Mouse (Mus musculus): ENCODE data around the gene Il11.

Il11 gene

DNA sequence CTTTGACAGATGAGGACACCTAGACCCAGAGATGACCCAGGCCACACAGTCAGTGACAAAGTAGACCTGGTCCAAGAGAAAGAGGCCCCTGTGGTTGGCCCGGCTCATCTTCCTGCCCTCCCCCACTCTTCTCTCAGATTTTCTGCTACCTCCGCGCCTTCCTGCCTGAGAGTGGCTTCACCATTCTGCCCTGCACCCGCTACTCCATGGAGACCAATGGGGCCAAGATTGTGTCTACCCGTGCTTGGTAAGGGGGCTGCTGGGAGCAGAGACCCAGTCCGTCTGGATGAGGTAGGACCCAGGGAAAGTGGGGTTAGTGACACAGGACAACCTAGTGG, 40.2 kb downstream of the Il11 start:
- no peak for DNase-seq (ENCODE audit: low spot score)

DNA sequence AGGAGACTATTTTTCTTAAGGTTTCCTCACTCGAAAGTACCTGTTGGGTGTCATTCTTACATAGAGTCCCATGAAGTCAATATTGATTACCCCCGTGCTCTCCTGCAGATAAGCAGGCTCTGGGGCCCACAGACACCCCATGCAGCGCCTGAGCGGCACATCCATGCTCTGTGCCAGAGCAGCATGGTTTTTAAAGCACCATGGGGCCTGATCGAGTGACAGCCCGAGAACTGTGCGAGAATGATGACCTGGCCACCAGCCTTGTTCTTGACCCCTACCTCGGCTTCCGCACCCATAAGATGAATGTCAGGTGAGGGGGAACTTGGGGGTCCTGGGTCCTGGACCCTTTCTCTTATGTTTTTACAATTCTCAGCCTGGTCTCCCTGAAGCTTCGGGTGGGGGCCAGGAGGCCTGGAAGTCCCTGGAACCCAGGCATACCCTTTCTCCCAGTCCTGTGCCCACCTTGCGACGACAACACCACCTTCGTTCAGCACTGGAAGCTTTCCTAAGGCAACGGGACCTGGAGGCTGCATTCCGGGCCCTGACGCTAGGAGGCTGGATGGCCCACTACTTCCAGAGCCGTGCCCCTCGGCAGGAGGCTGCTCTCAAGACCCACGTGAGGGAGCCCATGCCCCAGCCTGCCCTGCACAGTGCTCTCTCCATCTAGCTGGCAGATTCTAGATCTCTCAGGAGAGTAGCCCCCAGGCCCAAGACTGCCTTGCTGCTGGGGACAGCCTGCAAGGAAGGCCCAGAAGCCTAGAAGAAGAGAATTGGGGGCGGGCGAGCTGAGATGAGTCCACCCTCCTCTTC, 40.8 kb downstream of the Il11 start:
- no peak for DNase-seq (ENCODE audit: low spot score)

DNA sequence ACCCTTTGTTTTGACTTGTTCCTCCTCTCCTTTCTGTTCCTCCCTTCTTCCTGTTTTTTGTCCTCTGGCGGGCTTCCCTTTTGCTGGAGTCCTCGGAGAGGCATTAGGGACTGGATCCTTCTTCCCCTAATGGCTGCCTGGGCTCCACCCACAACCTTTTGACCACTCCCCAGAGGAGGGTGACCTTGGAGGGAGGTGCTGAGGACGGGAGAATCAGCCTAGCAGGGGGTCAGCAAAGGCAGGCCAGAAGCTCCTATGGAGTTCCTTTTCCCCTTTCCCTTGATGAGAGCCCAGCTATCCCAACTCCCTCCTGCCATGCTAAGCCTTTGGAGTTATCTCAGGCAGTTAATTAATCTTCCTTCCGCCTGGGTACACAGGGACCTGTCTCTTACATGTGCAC, 41.5 kb downstream of the Il11 start:
- no peak for DNase-seq (ENCODE audit: low spot score)

DNA sequence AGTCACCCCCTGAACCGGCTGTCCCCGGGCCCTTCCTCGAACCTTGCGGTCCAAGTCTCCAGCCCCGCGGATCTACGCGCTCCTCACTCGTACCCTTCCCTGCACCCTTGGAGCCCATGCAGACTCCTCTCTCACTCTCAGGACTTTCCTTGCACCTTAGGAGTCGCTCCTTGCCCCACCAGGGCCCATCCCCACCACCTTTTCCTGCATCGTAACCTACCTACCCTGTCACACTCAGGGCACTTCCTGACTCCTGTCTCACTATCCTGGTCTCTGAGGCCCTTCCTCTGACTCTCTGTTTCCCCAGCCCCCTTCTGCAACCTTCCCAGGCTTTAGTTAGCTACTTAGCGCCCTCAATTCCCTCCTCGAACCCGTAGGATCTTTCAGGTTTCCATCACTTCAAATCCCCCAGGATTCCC, 42.3 kb downstream of the Il11 start:
- DNase-seq (ENCODE audit: low spot score), result no peak

DNA sequence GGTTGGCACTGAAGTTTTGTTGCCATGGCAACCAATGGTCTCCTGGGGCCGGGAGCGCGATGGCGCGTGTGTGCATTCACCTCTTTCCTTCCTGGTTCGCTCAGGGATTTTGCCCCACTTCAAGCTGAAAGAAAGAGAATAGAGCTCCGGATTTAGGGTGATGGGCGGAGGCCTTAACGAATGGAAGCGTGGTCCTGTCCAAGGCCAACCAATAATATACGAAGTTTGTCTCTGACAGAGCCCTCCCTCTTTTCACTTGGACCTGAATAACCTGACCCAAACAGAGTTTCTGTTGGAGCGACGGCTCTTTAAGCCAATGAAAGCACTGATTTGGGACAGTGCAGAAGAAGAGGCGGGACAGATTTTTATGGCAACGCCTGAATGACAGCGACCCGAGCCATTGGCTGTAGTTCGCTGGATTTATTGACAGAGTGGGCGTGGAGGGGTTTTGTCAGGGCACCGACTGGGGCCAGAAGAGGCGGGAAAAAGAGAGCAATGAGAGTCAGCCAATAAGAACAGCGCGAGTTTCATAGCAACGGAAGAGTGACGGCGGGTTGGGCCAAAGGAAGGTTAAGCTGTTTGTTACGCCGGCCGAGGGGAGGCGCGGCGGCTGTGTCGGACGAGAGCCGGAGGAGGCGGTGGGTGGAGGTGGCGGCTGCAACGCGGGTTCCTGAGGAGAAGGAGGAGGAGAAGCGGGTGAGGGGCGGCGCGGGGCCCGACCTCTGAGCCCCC, 42.9 kb downstream of the Il11 start, which contains the start of gene Kmt5c:
Kmt5c (plus strand) TSS at position 572 of the 732 bp plus-strand sequence.
- peak; percentile 99 for DNase-seq (ENCODE audit: low spot score)

DNA sequence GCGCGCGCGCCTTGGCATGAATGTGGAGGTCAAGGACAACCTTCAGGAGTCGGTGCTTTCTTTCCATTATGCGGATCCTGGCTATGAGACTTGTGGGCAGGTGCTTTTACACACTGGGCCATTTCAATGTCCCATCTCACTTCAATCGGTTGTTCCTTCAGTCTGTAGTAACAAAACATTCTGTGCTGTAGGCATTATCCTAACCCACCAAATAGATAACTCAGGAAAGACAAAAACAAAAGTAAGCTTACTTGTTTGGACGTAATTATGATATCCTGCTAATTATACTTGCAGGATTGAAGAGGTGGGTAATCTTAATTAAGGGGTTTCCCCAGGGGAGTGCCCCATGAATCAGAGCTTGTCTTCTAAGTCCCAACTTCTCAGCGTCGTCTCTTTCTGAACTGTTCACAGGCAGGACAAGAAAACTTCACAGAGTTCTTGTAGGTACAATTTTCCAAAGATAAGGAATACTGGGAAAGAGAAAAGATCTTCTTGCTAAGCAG, 43.6 kb downstream of the Il11 start:
- DNase-seq (ENCODE audit: low spot score), result no peak

DNA sequence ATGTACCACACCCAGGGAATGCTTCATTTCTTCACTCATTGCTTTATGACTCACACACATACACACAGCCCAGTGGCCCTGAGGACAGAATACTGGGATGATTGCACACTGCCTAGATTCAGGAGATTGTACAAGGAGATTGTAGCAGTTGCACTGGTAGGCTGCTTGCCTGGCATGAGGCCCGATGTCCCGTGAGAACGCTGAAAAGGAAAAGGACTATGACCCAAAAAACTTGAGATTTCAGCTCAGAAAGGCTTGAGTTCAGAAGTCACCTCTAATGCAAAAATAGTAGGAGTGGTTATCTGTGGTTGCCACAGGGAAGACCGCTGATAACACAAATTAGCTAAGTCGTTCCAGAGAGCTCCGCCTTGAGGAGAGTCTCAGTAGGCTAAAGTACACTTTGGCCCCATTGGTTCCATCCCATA, 49.7 kb downstream of the Il11 start:
- no peak for DNase-seq (ENCODE audit: low spot score)

DNA sequence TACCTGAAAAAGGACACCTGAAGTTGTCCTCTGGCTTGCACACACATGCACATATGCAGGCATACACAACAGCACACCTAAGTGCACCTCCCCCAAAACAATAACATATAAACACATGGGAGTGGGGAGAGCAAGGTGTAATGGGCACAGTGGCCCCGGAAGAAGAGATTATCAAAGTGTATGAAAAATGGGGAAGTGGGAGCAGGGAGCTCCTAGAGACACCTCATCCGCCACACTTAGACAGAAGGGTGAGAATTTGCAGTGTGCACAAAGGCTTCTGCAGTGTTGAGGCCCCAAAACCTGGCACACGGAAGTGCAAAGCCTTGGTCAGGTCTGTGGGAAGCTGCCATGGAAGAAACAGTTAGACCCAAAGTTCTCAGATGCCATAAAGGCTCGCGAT, 51.6 kb downstream of the Il11 start:
- no peak for DNase-seq (ENCODE audit: low spot score)

DNA sequence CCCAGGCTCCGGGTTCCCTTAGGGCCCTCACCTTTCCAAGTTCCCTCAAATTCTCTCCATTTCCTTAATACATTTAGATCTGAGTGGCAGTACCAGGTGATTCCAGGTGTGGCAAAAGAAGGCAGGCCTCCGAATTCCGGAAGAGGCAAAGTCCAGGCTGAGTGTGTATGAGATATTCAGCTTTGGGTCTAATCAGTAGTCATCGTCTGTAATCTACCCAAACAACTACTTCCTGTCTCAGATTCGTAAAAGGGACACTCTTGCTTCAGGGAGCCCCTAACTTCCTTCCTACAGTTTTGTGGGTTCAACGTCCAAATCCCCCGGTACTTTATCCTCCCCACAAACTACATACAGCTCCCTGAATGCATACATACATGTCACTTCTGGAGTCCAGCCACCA, 57.5 kb downstream of the Il11 start, which contains the start of gene Tmem150b:
Tmem150b (minus strand) TSS at position 81 of the 400 bp plus-strand sequence.
- no peak for DNase-seq (ENCODE audit: low spot score)

DNA sequence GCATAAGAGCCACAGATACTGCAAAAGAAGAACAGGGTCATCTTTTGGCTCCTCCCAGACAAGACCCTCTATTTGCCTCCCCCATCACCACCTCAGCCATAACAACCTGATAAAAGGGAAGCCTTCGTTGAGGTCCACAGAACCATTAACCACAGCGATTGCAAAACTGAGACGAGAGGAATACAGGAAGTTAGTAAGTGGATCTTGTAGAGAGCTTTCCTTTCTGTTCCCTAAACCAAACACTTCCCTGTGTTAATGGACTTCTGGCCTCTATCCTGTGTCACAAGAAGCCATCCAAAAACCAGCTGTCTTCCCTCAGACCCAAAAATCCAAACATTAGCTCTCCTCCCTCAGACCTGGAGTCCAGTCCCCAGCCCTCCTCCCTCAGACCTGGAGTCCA, 58.3 kb downstream of the Il11 start:
- no peak for DNase-seq (ENCODE audit: low spot score)

DNA sequence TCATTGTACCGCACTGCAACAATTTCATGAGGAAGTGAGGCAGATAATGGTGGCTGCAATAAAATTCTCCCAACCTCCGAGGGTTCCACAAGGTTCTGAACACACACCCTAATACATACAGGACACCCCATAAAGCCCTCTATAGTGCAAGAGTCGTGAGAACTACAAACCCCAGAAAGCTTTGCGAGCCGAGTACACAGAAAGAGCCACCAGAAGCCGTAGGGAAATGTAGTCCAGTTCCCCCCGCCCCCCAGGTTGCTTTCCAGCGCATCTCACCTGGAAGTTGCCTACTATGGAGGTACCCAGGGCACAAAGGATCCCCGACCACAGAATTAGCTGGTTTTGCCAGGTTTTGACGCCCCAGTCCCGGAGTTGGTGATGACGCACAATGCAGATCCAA, 59.2 kb downstream of the Il11 start:
- no peak for DNase-seq (ENCODE audit: low spot score)
